Mouse (Mus musculus) cerebellum, adult 9-11 months (tissue): ENCODE data around the gene Aqp8.
A peak's percentile ranks its signal among the peaks of the same experiment; 100 is the strongest.

Experiments used
- DNase-seq: peaks from one replicate; pipeline ENCODE4 v3.0.0; 2022

Aqp8 gene

DNA sequence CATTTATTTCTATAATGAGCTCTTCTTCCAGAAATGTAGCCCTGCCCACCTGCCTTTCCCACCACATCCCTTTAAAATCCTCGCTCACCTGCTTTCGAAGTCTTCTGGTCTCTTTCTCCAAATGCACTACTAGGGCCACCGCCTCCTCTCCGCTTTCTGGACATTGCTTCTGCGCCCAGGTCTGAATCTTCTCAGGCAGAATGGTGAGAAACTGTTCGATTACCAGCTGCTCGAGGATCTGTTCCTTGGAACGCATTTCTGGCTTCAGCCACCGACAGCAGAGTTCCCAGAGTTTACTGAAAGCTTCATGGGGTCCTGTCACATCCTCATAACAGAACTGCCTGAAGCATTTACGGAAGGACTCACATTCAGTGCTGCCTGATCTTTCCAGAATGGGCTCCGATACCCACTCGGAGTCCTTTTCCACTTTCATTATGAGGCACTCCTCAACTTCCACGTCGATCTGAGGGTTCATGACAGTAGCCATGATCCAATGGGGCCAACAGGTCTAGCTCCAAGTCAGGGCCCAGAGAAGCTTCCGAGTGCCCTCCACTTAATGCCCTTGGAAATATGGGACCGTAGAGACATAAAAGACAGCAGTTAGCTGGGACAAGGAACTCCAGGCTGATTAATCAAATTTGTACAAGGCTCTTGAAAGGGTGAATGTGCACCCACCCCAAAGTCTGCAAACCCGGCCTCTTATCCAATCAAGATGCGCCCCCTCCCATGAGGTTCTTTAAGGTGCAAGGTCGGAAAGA is 37.6 kb downstream of the Aqp8 start:
- DNase-seq, result peak; percentile 26

DNA sequence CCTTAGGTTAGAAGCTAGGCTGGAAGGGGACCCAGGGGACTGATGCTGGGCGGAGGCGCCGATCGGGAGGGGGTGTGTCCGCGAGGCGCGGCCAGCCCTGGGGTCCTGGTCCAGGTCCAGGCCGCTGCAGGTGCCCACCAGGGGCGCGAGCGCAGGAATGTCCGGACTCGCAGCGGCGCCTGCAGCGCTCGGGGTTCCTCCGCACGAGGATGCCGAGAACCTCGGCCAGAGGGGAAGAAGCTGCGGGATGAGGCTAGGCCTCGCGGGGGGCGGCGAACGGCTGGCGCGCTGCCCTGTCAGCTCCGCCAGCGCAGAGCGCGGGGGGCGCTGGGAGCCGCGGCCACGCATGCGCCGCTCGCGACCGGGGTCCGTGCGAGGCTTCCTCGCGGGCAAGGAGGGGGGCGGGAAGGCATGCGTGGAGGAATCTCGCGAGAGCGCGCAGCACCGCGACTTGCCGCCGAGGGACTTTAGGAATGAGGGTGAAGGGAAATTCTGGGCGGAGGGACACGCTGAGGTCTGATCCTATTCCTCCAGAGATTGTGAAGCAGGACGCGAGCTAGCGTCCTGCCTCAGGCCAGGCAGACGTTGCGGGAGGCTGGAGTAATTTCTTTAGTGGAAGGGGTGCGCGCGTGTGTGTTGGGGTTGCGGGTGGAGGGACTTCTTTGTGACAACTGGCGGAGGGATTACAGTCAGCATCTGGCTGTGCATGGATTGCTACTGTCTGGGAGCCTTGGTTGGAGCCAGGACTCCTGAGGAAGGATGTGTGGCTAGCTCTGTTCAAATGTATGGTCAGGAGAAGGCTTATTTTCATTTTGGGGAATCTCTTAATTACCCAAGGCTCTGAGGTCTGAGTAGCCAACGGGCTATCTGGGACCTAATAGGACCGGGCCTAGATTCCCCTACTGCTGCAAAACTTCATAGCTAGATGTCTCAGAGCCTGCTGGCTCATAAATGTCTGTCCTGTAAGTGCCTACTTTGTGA is 38.4 kb downstream of the Aqp8 start, which contains the start of gene Zkscan2:
Zkscan2 (minus strand) TSS at position 211 of the 981 bp plus-strand sequence.
- DNase-seq, result peak; percentile 94

DNA sequence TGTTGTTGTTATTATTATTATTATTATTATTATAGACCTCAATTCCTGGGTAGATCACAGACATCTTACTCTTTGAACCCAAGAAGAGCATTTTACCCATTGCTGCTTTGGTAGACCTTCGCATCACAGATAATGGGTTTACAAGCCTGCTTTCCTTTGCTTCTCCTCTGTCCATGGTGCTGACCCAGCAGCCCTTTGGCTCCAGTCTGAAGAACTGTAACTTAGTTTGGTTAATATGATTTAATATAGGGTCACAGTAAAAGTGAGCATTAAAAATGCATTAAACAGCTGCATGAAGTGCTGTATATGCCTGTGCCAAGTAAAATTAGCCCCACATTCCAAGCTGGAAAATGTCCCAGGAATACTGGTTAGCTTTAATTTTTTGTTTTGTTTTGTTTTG is 41.3 kb downstream of the Aqp8 start:
- DNase-seq, result no peak

GRCm38 (mm10) chr7:123507946-123508345 is 45.9 kb downstream of the Aqp8 start:
- DNase-seq, result no peak
